Mouse (Mus musculus) intestine, postnatal 0 days (tissue): ENCODE data around the gene Dnajc1. TPM values are rescaled to one million over a fixed set of nuclear protein-coding genes. Genes with fewer than 3 reads are reported as not detected.

Experiments
- ATAC-seq: fragments of 200-750 bp; cut with Nextera tagmentation; 2 replicates; pipeline ENCODE4 v1.8.0; 2017; ENCODE audit warnings: mild to moderate bottlenecking, moderate TSS enrichment, moderate library complexity
- H3K27ac ChIP-seq: fragments of 300-500 bp; sonication (generic); 2 replicates; pipeline ENCODE4 v1.5.1; 2014; ENCODE audit warnings: mild to moderate bottlenecking, low read depth, low read length, moderate library complexity
- H3K27me3 ChIP-seq: fragments of 300-500 bp; sonication (generic); replicated peaks from 2 replicates; pipeline ENCODE4 v1.6.1; 2014; ENCODE audit warnings: low read length, mixed read lengths; ENCODE audit not compliant: control insufficient read depth, insufficient read depth
- H3K36me3 ChIP-seq: fragments of 300-500 bp; sonication (generic); 2 replicates; pipeline ENCODE4 v1.6.1; 2014; ENCODE audit warnings: mild to moderate bottlenecking, moderate library complexity; ENCODE audit not compliant: control insufficient read depth, insufficient read depth
- H3K4me1 ChIP-seq: fragments of 300-500 bp; sonication (generic); replicated peaks from 2 replicates; pipeline ENCODE4 v1.6.1; 2014; ENCODE audit warnings: antibody characterized with exemption, low read length, mixed read lengths; ENCODE audit not compliant: control insufficient read depth, insufficient read depth
- H3K4me2 ChIP-seq: fragments of 300-500 bp; sonication (generic); replicated peaks from 2 replicates; pipeline ENCODE4 v1.6.1; 2014; ENCODE audit warnings: low read depth, mild to moderate bottlenecking, moderate library complexity
- H3K4me3 ChIP-seq: fragments of 300-500 bp; sonication (generic); 2 replicates; pipeline ENCODE4 v1.5.1; 2014; ENCODE audit warnings: low read depth, low read length
- H3K9ac ChIP-seq: fragments of 300-500 bp; sonication (generic); 2 replicates; pipeline ENCODE4 v1.6.1; 2014; ENCODE audit warnings: mild to moderate bottlenecking, low read depth, low read length
- H3K9me3 ChIP-seq: fragments of 300-500 bp; sonication (generic); 2 replicates; pipeline ENCODE4 v1.6.1; 2016; ENCODE audit warnings: mixed run types; ENCODE audit not compliant: control insufficient read depth
- CTCF ChIP-seq: sonication (generic); IDR thresholded peaks from 2 replicates; pipeline ENCODE4 v1.5.1; 2016; ENCODE audit warnings: low read depth, mild to moderate bottlenecking, control low read depth, antibody characterized with exemption, moderate library complexity
- WGBS: fragments of 180-500 bp; shearing (Covaris S2); extraction: QIAGEN DNeasy Blood & Tissue Kit; methylation state at CpG from one replicate; pipeline ENCODE4 v1.1.7; 2014; 5-methylcytosine and 5-hydroxymethylcytosine counted together
- polyA plus RNA-seq: library from polyadenylated mRNA; unstranded; fragments of >200 nt; fragmentation: Nextera tagmentation; extraction: Ambion mirVana; gene quantifications from 2 replicates; pipeline ENCODE4 v1.2.1, GENCODE M21; 2015

Dnajc1 gene
- polyA plus RNA-seq, 1 experiment from 2014 or later = 24.4 TPM

DNA sequence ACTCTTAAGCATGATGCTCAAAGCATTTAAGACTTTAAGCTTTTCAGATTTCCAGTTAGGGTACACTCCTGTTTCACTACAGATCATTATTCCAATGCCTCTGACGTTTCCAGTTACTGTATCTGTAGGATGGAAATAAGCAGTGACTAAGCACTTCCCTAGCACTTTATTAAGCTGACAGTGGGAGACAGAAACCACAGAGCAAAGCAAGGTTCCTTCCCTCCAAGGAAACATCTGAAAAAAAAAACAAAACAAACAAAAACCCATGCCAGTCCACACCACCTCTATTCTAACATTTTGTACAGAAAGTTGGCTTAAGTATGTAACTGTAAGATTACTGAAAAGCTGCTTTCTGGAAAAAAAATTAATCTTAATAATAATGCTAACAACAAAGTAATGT, 130.3 kb downstream of the Dnajc1 start:
- H3K9ac ChIP-seq = no peak overlapping the region
- 46% methylated on average over 1 of the region's 1 CpGs for WGBS

DNA sequence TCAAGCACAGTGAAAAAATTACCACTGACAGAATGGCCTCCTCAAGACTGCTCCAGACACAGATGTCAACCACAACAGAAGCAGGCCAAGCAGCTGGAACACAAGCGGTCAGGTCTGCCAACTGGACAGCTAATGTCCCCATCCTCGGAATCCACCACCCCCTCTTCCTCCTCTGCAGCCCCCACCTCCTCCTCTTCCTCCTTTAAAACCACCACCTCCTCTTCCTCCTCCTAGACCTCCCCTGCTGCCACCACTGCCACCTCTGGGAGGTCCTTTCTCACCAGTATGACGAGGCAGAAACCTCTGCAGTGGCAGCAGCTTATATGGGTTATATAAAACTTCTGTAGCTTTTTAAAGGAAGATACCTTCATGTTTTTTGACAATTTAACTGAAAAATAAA, 143.4 kb downstream of the Dnajc1 start:
- TF ChIP-seq CTCF = no peak
- H3K4me2 ChIP-seq = no peak overlapping the region
- H3K9me3 ChIP-seq = no peaks in the 10 kb centered on the region
- H3K36me3 ChIP-seq = peaks cover 7% of the 10 kb centered on the region; the same call in 1 of the 2 replicates
- no peak overlapping the region for H3K4me3 ChIP-seq
- WGBS = 95% methylated on average over 3 of the region's 3 CpGs
- H3K9ac ChIP-seq = no peak overlapping the region
- no peaks in the 10 kb centered on the region for H3K4me1 ChIP-seq
- ATAC-seq = no peak
- H3K27ac ChIP-seq = no peak overlapping the region
- no peaks in the 10 kb centered on the region for H3K27me3 ChIP-seq

More for the DNA sequence above, 130.3 kb downstream of the Dnajc1 start:
- ATAC-seq = no peak
- H3K4me3 ChIP-seq = no peak overlapping the region
- no peak overlapping the region for H3K27ac ChIP-seq
- H3K9me3 ChIP-seq = no peaks in the 10 kb centered on the region
- no peaks in the 10 kb centered on the region for H3K36me3 ChIP-seq
- H3K27me3 ChIP-seq = no peaks in the 10 kb centered on the region
- H3K4me1 ChIP-seq = no peaks in the 10 kb centered on the region
- no peak for TF ChIP-seq CTCF
- no peak overlapping the region for H3K4me2 ChIP-seq

DNA sequence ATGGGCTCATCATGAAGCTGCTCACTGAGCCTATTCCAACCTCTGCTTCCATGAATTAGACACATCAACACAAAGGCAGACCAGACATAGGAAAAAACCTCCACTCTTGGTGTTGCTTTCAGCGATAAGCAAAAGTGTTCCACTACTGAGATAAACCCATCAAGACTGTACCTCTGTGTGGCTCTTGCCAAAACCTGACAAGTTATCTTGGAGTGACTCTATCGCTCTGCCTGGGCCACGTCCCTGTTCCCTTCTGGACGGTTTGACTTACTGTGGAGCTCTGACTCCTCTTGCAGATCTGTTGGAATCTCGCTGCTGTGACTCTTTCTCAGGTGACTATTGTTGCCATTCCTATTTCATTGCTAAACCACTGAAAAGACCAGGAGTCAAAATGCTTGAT, 157.1 kb downstream of the Dnajc1 start:
- Histone ChIP-seq H3K4me1 (no peaks in the 10 kb centered on the region), H3K4me3 (no peak overlapping the region), H3K27me3 (no peaks in the 10 kb centered on the region), H3K36me3 (0 out of 2 replicates have a peak, but pooled peaks cover 3% of the 10 kb centered on the region), H3K9me3 (no peaks in the 10 kb centered on the region), H3K27ac (no peak overlapping the region), H3K9ac (no peak overlapping the region), H3K4me2 (no peak overlapping the region)
- TF ChIP-seq CTCF = no peak
- 93% methylated on average over 5 of the region's 5 CpGs for WGBS
- ATAC-seq = no peak

DNA sequence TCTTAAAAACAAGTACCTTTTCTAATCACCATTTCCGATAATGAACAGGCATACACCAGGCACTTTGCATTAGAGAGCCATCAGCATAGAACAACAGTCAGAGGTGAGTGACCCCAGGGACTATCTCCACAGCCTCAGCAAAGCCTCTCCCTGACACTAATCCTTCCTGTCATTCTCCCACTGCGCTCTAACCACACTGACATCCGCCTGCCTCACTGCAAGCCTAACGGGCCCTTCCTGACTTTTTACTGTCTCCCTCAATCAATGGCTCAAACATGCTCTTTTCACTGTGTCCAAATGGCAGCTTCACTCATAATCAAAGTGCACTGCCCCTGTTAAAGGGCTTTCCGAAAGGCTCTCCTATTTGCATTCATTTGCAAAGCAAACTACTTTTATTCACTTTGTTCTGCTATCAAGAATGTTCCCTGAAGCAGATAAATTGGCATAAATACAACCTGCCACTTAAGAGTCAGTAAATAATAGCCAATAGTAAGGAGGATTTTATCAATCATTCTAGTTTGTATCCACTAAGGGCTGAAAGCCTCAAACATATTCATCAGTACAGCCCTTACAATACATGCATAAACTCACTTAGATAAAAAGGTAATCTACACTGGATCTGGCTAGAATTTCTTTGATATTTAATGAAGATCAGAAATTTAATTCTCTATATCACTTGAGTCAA, 159.6 kb downstream of the Dnajc1 start:
- no peak overlapping the region for H3K27ac ChIP-seq
- H3K4me3 ChIP-seq = no peak overlapping the region
- H3K36me3 ChIP-seq = 0 out of 2 replicates have a peak, but pooled peaks cover 3% of the 10 kb centered on the region
- no peak overlapping the region for H3K9ac ChIP-seq
- no peaks in the 10 kb centered on the region for H3K9me3 ChIP-seq
- no peaks in the 10 kb centered on the region for H3K27me3 ChIP-seq
- no peaks in the 10 kb centered on the region for H3K4me1 ChIP-seq
- no peak overlapping the region for H3K4me2 ChIP-seq
- no peak for ATAC-seq
- TF ChIP-seq CTCF = no peak
- 38% methylated on average over 5 of the region's 5 CpGs for WGBS

DNA sequence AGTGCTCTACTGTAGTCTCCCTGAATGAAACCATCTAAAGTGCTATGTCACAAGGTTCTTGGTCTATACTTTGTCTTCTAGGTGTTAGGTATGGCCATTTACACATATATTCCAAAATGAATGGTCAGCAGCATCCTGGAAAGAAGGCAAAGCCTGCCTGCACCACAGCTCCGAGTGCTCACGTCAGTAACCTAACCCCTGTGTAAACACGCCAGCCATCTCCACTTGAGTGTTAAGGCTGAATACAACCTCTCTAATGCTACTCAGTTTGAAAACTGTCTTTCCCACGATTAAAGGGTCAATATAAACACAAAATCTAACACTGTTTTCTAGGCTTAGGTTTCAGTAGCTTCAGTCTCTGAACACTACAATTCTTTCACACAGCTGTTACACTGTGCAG, 161.5 kb downstream of the Dnajc1 start:
- WGBS = 53% methylated on average over 4 of the region's 4 CpGs
- Histone ChIP-seq H3K36me3 (0 out of 2 replicates have a peak, but pooled peaks cover 3% of the 10 kb centered on the region), H3K9ac (no peak overlapping the region), H3K4me1 (no peaks in the 10 kb centered on the region), H3K4me2 (no peak overlapping the region), H3K27me3 (no peaks in the 10 kb centered on the region), H3K9me3 (no peaks in the 10 kb centered on the region), H3K4me3 (no peak overlapping the region), H3K27ac (no peak overlapping the region)
- ATAC-seq = no peak
- TF ChIP-seq CTCF = no peak

DNA sequence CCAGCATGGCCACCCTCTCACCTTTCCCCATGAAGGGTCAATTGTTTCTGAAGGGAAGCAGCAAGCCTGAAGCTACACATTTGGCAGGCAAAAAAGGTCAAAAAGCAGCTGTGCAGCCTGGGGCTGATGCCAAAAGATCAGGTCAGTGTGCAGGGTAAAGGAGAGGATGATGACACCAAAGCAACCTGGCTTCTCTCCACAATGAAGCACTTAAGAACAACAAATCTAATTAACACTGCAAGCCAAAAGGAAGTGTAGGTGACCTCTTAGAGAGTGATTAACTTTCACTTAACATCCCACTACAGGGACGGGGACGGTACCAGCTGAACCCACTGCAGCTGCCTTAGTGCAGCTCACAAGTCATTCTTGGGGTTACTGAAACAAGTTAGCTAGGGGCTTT, 163.4 kb downstream of the Dnajc1 start:
- no peaks in the 10 kb centered on the region for H3K4me1 ChIP-seq
- no peak overlapping the region for H3K4me2 ChIP-seq
- H3K27me3 ChIP-seq = no peaks in the 10 kb centered on the region
- TF ChIP-seq CTCF = no peak
- 0 out of 2 replicates have a peak, but pooled peaks cover 3% of the 10 kb centered on the region for H3K36me3 ChIP-seq
- H3K27ac ChIP-seq = no peak overlapping the region
- H3K4me3 ChIP-seq = no peak overlapping the region
- H3K9me3 ChIP-seq = no peaks in the 10 kb centered on the region
- H3K9ac ChIP-seq = no peak overlapping the region
- 45% methylated on average over 2 of the region's 2 CpGs for WGBS
- no peak for ATAC-seq
